Mouse (Mus musculus) stomach, embryonic 15.5 days (tissue): ENCODE measurements at regions not wholly inside any gene's neighbourhood (a gene's known extent, or its start where the extent isn't known, plus 50 kb on each side); places are given as distances from the start of the nearest gene placed in this dataset.

Experiments used
- ATAC-seq: fragments of 200-750 bp; cut with Nextera tagmentation; 2 replicates; pipeline ENCODE4 v1.8.0; 2017; ENCODE audit warnings: low read depth, moderate number of reproducible peaks, moderate TSS enrichment; ENCODE audit not compliant: insufficient read depth, low FRiP score
- H3K27ac ChIP-seq: fragments of 300-500 bp; sonication (generic); 2 replicates; pipeline ENCODE4 v1.5.1; 2015; ENCODE audit warnings: mild to moderate bottlenecking, inconsistent platforms
- H3K27me3 ChIP-seq: fragments of 300-500 bp; sonication (generic); replicated peaks from 2 replicates; pipeline ENCODE4 v1.6.1; 2015; ENCODE audit warnings: inconsistent platforms
- H3K36me3 ChIP-seq: fragments of 300-500 bp; sonication (generic); 2 replicates; pipeline ENCODE4 v1.6.1; 2015; ENCODE audit warnings: inconsistent platforms
- H3K4me1 ChIP-seq: fragments of 300-500 bp; sonication (generic); 2 replicates; pipeline ENCODE4 v1.6.1; 2015; ENCODE audit warnings: inconsistent platforms
- H3K4me2 ChIP-seq: fragments of 300-500 bp; sonication (generic); 2 replicates; pipeline ENCODE4 v1.6.1; 2015; ENCODE audit warnings: mild to moderate bottlenecking, inconsistent platforms
- H3K4me3 ChIP-seq: fragments of 300-500 bp; sonication (generic); replicated peaks from 2 replicates; pipeline ENCODE4 v1.5.1; 2015; ENCODE audit warnings: inconsistent platforms
- H3K9ac ChIP-seq: fragments of 300-500 bp; sonication (generic); 2 replicates; pipeline ENCODE4 v1.6.1; 2015; ENCODE audit warnings: inconsistent platforms
- H3K9me3 ChIP-seq: fragments of 300-500 bp; sonication (generic); 2 replicates; pipeline ENCODE4 v1.6.1; 2016; ENCODE audit warnings: inconsistent platforms
- WGBS: fragments of 180-500 bp; shearing (Covaris S2); methylation state at CpG from one replicate; pipeline ENCODE4 v1.1.7; 2015; 5-methylcytosine and 5-hydroxymethylcytosine counted together

DNA sequence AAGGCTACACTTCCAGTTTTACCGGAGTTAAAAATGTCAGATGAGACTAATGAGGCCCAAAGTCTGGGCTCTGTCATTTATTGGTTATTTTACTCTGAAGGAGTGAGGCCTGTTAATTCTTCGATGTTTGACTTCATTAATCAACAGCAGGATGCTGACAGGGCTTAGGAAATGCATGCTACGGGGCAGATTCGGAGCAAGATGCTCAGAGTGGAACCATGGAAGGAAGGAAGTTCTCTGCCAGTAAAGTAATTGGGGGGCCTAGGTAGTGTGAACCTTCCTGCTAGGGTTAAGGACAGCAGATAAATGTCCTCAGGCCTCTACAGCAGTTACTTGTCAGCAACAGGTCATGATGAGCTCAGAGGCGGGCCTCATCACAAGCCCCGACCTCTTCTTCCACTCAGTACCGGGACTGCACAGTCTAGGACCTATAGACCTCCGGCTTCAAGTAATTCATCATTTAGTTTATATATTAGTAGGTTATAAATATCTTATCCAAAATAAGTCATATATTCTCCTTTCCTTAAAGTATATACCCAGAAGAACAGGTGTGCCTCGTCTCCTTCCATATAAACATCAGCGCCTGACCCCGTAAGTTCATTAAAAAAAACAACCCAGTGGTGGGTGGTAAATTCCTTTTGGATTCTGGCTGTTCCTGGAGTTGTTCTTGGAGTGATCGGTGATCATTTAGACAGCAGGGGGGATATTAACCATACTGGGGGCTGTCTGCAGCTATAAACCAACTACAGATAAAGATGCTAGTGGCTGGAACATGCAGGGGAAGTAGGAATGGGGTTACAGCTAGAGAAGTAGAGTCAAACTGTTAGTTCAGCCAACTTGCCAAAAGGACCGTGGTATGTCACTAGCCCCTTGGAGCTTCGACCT lies 124.9 kb upstream of the Egflam start:
- Histone ChIP-seq H3K27ac (no peak overlapping the region), H3K27me3 (no peaks in the 10 kb centered on the region), H3K4me1 (no peaks in the 10 kb centered on the region), H3K36me3 (no peaks in the 10 kb centered on the region), H3K9me3 (no peaks in the 10 kb centered on the region), H3K9ac (no peak overlapping the region), H3K4me2 (no peak overlapping the region), H3K4me3 (no peak overlapping the region)
- no peak for ATAC-seq
- WGBS: 40% methylated on average over 14 of the region's 14 CpGs

DNA sequence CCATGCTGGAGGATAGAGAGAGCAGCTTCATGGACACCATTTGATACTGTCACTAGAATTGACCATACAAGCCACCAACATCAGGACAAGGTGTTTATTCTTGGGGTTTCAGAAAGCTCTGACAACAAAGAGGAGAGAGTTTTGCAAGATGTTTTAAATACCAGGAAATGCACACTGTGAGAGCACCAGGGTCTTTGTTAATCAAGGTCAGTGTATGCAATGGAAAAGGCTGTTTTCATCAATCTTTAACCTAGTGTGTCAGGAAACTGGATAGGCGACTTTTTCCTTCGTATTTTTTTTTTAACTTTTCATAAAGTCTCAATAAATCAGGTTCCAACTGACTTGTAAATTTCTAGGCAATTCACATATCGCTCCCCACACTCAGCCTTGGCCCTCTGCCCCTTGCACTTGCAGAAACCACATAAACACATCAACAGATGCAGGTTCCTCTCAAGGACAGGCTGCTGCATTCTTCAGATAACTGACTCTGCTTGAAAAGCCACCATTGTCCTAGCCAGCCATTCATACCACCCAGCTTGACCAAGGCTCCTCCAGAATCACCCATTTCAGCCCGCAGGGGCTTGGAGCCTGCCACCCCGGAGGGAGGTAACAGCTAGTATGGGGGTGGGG lies 132.9 kb upstream of the Egflam start:
- ATAC-seq: no peak
- Histone ChIP-seq H3K27ac (no peak overlapping the region), H3K36me3 (no peaks in the 10 kb centered on the region), H3K27me3 (no peaks in the 10 kb centered on the region), H3K4me3 (no peak overlapping the region), H3K9me3 (no peaks in the 10 kb centered on the region), H3K9ac (no peak overlapping the region), H3K4me2 (no peak overlapping the region; the same call in 1 of the 2 replicates), H3K4me1 (peaks cover 4% of the 10 kb centered on the region)
- 7% methylated on average over 5 of the region's 5 CpGs for WGBS

DNA sequence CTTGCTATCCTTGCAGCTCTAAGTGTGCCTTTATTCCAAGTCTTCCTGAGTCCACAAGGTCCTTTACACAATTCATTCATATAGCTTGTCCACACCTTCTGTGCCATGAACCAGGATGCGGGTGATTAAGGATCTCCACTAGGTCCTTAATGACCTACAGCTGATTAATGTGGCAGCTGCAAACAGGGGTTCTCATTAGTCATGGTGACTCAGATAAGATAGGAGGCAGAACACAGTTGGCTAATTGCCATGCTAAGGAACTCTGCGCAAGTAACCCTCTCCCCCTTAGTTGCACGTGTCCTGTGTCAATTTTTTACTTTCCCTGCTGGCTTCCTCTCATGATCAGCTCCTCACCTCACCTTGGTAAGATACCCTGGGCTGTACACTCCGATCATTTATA lies 139.7 kb upstream of the Egflam start:
- ATAC-seq: 0 out of 2 replicates have a peak, but pooled peaks have one; percentile 72
- Histone ChIP-seq H3K9me3 (no peaks in the 10 kb centered on the region), H3K36me3 (no peaks in the 10 kb centered on the region), H3K4me2 (no peak overlapping the region), H3K27ac (no peak overlapping the region), H3K27me3 (no peaks in the 10 kb centered on the region), H3K4me1 (no peaks in the 10 kb centered on the region), H3K9ac (no peak overlapping the region), H3K4me3 (no peak overlapping the region)
- WGBS: 24% methylated on average over 4 of the region's 4 CpGs

DNA sequence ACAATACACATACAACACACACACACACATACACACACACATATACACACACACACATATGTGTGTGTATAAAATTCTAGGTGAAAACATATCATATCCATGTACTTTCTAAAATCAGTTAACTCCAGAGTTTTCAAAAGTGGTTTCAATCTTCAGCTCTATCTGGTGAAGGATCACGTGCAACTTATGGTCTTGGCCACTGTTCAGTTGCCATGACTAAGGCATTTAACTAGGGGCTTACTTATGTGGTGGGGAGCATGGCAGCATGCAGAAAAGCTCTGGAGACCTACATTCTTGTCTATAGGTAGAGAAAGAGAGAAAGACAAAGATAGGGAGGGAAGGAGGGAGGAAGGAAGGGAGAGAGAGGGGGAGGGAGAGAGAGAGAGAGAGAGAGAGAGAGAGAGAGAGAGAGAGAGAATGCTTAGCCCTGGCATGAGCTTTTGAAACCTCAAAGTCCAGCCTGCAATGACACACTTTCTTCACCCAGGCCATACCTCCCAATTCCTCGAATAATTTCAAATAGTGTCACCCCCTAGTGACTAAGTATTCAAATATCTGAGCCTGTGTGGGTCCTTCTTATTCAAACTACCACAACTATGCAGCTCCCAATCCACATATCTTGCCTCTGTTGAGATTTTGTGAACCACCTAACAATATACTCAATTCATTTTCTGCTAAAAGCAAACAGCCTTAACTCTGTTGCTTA lies 155.1 kb upstream of the Egflam start:
- Histone ChIP-seq H3K27me3 (no peaks in the 10 kb centered on the region), H3K4me1 (no peaks in the 10 kb centered on the region), H3K9me3 (no peaks in the 10 kb centered on the region), H3K36me3 (no peaks in the 10 kb centered on the region), H3K27ac (no peak overlapping the region), H3K4me3 (no peak overlapping the region), H3K4me2 (no peak overlapping the region), H3K9ac (no peak overlapping the region)
- 76% methylated on average over 2 of the region's 2 CpGs for WGBS
- ATAC-seq: no peak

DNA sequence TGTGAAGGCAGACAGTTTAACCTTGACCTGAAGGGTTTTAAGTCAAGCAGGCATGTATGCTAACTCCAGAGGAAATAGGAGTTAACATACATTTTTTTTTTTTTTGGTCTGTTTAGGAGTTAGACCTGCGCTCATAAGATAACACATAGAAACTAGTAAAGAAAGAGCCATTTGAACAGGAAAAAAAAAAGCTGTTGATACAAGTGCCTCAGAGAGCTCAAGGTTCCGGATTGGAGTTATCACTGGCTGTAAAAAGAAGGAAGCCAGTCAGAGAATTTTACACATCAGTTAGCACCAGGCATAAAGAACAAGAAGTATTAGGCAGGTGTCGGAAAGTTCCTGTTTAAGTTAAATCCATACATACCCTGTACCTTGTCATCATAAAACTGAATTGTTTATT lies 156.2 kb upstream of the Egflam start:
- Histone ChIP-seq H3K36me3 (no peaks in the 10 kb centered on the region), H3K4me2 (no peak overlapping the region), H3K4me3 (no peak overlapping the region), H3K9me3 (no peaks in the 10 kb centered on the region), H3K4me1 (no peaks in the 10 kb centered on the region), H3K27ac (no peak overlapping the region), H3K9ac (no peak overlapping the region), H3K27me3 (no peaks in the 10 kb centered on the region)
- WGBS: 57% methylated on average over 3 of the region's 3 CpGs
- no peak for ATAC-seq

DNA sequence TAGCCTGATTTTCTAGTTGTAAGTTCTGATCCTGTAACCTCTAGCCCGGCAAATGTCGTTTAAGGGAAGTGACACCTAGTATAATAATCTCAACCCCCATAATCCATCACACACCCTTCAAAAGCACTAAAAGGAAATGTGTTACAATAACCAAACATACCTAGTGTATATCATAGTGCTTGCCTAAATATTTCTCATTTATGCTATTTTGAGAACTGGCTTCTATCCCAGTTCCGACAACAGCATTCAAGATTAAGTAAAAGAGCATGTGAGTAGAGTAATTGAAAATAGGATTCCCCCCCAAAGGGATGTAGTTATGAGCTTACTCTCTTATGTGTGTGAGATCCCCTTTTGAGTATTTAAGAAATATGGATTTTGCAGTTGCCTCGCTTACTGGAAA lies 165.1 kb upstream of the Egflam start:
- H3K9ac ChIP-seq: no peak overlapping the region
- H3K4me1 ChIP-seq: no peaks in the 10 kb centered on the region
- H3K4me2 ChIP-seq: no peak overlapping the region
- 34% methylated on average over 4 of the region's 4 CpGs for WGBS
- ATAC-seq: no peak
- no peaks in the 10 kb centered on the region for H3K36me3 ChIP-seq
- H3K27me3 ChIP-seq: no peaks in the 10 kb centered on the region
- H3K4me3 ChIP-seq: no peak overlapping the region
- H3K9me3 ChIP-seq: no peaks in the 10 kb centered on the region
- peak overlapping the region; percentile 44; the same call in 1 of the 2 replicates for H3K27ac ChIP-seq

DNA sequence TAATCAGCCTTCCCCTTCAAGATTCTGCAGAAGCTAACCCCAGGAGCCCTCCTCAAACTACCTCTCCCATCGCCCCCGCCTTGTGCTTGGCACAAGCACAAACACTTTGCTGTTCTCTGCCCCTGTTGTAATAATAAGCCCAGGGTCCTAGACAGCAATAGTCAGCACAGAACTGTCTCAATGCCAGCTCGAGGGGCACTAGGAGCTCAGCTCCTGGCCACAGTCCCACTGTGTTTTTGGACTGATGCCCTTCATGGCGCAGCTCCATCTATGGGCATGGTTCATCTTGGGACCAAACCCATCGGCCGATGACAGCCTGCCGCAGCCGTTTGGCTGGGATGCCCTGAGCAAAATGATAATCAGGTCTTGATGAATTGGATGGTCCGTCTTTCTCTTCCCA lies 165.5 kb upstream of the Egflam start:
- no peak for ATAC-seq

DNA sequence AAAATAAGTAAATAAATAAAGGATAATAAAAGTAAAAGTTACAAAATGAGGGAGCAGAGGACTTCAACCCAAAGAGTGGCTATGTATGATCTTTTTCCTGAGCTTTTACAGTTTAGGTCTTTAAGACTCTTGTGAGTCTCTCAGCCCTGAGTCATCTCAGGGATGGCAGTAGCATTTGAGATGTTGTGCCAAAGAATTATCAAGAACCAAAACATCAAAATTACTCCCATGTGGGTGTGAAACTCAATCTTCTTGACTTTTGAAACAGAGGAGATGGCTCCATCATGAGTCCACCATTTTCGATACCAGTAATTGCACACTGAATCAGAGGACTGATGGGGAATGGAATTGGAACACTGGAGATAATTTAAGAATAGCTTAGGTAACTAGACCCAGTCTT lies 174.0 kb upstream of the Egflam start:
- H3K27ac ChIP-seq: no peak overlapping the region
- H3K9me3 ChIP-seq: no peaks in the 10 kb centered on the region
- H3K9ac ChIP-seq: no peak overlapping the region
- no peaks in the 10 kb centered on the region for H3K27me3 ChIP-seq
- WGBS: 100% methylated on average over 1 of the region's 1 CpGs
- no peak overlapping the region for H3K4me2 ChIP-seq
- no peaks in the 10 kb centered on the region for H3K36me3 ChIP-seq
- no peaks in the 10 kb centered on the region for H3K4me1 ChIP-seq
- no peak overlapping the region for H3K4me3 ChIP-seq
- ATAC-seq: no peak

More for the DNA sequence above, 165.5 kb upstream of the Egflam start:
- Histone ChIP-seq H3K27ac (peak overlapping the region; percentile 44; the same call in 1 of the 2 replicates), H3K4me1 (no peaks in the 10 kb centered on the region), H3K9me3 (no peaks in the 10 kb centered on the region), H3K36me3 (no peaks in the 10 kb centered on the region), H3K27me3 (no peaks in the 10 kb centered on the region), H3K4me2 (no peak overlapping the region), H3K9ac (no peak overlapping the region), H3K4me3 (no peak overlapping the region)
- WGBS: 71% methylated on average over 9 of the region's 9 CpGs

DNA sequence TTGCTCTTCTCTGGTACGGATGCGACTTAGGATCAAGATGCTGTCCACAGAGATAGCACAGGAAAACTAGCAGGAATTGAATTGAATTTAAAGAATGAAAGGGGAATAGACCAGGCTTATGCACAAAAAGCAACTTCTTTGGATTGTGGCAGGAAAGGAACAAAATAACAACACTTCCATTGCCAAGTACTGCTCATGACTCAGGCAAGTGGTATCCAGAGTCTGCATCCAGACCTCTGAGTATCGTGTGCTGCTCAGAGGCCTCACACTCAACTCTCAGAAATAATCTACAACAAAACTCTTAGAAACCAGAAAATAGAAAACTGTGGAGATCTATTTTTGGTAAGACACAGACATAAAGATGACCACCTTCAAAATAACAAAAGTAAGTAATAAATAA lies 176.1 kb upstream of the Egflam start:
- Histone ChIP-seq H3K4me3 (no peak overlapping the region), H3K27me3 (no peaks in the 10 kb centered on the region), H3K27ac (no peak overlapping the region), H3K9ac (no peak overlapping the region), H3K9me3 (no peaks in the 10 kb centered on the region), H3K36me3 (no peaks in the 10 kb centered on the region), H3K4me1 (no peaks in the 10 kb centered on the region), H3K4me2 (no peak overlapping the region)
- ATAC-seq: no peak
- 68% methylated on average over 3 of the region's 3 CpGs for WGBS

DNA sequence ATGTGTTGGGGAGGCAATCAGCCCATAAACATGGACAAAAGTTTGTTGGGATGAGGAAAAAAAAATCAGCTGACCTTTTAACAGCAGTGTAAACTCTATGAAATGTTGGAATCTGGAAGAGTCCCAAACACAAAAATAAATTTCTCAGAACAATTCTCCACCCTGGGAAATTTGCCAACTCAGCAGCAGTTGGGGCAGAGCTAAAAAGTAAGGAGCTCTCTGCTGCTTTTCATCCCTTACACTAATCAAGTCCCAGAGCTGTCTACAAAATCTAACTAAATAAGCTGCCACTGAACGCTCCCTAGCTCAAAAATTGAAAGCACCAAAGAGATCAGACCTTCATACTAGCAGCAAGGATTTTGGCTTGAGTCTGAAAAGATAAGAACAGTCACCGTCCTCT lies 176.6 kb upstream of the Egflam start:
- Histone ChIP-seq H3K27me3 (no peaks in the 10 kb centered on the region), H3K4me2 (no peak overlapping the region), H3K36me3 (no peaks in the 10 kb centered on the region), H3K4me1 (no peaks in the 10 kb centered on the region), H3K4me3 (no peak overlapping the region), H3K9ac (no peak overlapping the region), H3K9me3 (no peaks in the 10 kb centered on the region), H3K27ac (peak overlapping the region; percentile 51; the same call in 1 of the 2 replicates)
- 29% methylated on average over 2 of the region's 2 CpGs for WGBS
- no peak for ATAC-seq

DNA sequence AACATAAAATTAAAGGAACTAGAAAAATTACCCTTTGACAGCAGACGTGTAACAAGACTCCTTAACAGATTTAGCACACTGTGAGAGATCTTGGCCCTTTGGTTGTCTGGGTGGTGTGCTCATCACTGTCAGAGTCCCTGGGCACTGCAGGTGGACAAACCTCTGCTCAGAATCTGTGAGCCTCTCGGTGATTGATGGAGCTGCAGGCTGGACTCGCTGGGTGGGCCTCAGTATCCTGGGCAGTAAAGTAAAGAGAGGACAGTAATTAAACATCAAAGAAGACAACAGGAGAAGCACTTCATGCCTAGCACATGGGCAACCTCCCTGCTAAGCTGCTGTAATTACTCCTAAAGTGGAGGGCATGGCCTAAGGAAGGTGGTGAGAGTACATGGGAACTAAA lies 180.2 kb upstream of the Egflam start:
- 38% methylated on average over 3 of the region's 3 CpGs for WGBS
- H3K4me1 ChIP-seq: no peaks in the 10 kb centered on the region
- no peak for ATAC-seq
- no peaks in the 10 kb centered on the region for H3K36me3 ChIP-seq
- no peak overlapping the region for H3K4me3 ChIP-seq
- no peak overlapping the region for H3K4me2 ChIP-seq
- no peaks in the 10 kb centered on the region for H3K27me3 ChIP-seq
- H3K27ac ChIP-seq: no peak overlapping the region
- H3K9me3 ChIP-seq: no peaks in the 10 kb centered on the region
- no peak overlapping the region for H3K9ac ChIP-seq

DNA sequence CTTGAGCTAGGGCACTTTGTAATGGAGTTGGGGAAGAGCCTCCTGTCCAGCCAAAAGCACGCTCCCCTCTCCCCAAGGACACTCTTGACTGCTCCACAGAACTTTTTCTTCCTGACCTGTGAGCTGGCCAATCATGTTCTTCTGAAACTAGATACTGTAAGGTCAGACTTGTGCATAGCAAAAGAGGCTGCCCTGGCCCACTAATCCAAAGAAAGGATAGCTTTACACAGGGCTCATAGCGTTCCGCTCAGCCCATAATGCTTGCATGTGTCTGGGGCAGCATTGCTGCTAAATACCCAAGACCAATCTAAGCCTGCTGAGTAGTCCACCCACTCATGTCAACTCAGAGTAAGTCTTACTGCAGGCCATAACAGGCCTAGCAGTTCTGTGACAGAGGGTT lies 189.0 kb upstream of the Egflam start:
- H3K9me3 ChIP-seq: no peaks in the 10 kb centered on the region
- H3K27me3 ChIP-seq: no peaks in the 10 kb centered on the region
- H3K4me2 ChIP-seq: no peak overlapping the region
- 84% methylated on average over 3 of the region's 3 CpGs for WGBS
- no peak overlapping the region for H3K4me3 ChIP-seq
- H3K36me3 ChIP-seq: no peaks in the 10 kb centered on the region
- H3K9ac ChIP-seq: no peak overlapping the region
- H3K27ac ChIP-seq: no peak overlapping the region
- no peak for ATAC-seq
- H3K4me1 ChIP-seq: no peaks in the 10 kb centered on the region
